Mouse (Mus musculus) kidney, postnatal 36 days (tissue): ENCODE data around the gene Tppp3.

Experiments used
- DNase-seq, 2 experiments: peaks; one replicate each; pipeline ENCODE4 v3.0.0; 2021 to 2022; ENCODE audit warnings: mixed read lengths in 2 of 2

Tppp3 gene

DNA sequence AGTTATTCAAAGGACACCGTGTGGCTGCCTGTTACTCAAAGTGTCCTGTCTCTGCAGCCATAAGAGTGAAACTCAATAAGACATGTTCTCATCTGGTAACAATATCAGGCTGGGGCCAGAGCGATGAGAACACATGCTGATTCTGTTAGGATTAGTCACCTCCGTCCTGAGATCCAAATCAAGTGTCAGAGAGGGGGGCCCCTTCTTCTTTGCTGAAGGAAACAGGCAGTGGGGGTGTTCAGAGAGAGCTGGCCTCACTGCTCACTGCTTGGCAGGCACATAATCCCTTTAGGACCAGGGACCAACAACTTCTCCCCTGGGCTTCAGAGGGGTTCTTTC is 12.7 kb upstream of the Tppp3 start:
- DNase-seq: no peak

DNA sequence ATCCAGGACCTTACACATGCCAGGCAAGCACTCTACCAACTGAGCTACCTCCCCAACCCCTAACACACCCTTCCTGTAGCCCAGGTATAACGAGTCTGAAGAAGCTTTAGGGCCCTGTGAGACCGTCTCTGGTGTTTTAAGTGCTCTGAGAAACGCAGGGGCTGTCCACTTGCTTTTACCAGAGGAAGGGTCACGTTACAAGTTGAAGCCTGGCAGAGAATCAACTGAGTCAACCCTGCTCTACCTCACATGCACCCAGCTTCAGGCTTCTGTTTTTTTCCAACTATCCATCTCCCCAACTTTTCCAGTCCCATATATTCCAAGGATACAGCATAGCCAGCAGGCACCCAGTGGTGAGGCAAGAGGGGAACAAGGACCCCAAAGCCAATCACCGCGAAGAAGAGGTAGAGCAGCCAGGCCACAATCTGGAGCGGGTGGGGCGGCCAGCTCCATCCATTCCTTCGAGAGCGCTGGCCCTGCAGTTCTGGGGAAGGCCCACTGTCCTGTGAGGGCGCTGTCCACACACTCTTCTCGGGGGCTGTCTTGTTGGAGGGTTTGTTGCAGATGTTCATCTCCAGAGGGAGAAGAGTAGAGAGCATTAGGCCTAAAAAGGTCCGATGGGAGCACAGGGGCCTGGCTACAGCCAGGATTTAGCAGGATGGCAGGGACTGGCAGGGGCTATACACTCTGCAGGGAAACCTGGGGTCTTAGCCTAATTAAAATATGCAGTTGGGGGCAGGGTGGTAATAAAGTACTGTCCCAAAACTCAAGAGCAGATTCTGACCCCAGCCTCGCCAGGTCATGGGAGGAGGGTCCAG is 12.1 kb upstream of the Tppp3 start:
- DNase-seq: peak in 1 of 2 experiments; percentile 63

DNA sequence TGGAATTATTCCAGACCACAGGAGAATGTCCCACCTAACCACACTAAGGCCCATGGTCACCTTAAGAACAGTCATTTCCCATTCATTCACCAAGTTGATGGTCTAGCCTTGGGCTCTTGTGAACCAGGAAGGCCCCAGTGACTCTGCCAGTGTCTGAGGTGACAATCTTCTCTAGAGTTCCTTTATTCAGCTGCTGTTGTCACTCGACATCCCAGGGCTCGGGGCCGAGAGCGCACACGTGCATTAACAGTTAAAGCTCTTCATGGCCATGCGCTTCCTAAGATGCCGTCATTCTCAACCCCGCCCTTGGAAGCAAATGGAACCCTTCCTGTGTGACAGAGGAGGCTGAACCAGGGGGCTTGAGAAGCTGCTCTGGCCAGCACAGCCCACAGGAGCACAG is 10.8 kb upstream of the Tppp3 start:
- DNase-seq: no peak

GRCm38 (mm10) chr8:105481453-105481852 is 10.1 kb upstream of the Tppp3 start:
- peak in 1 of 2 experiments; percentile 69 for DNase-seq

- no peak for DNase-seq
Measured at GRCm38 (mm10) chr8:105481013-105481412, 9.7 kb upstream of the Tppp3 start.

GRCm38 (mm10) chr8:105477792-105478191 is 6.5 kb upstream of the Tppp3 start:
- DNase-seq: no peak

DNA sequence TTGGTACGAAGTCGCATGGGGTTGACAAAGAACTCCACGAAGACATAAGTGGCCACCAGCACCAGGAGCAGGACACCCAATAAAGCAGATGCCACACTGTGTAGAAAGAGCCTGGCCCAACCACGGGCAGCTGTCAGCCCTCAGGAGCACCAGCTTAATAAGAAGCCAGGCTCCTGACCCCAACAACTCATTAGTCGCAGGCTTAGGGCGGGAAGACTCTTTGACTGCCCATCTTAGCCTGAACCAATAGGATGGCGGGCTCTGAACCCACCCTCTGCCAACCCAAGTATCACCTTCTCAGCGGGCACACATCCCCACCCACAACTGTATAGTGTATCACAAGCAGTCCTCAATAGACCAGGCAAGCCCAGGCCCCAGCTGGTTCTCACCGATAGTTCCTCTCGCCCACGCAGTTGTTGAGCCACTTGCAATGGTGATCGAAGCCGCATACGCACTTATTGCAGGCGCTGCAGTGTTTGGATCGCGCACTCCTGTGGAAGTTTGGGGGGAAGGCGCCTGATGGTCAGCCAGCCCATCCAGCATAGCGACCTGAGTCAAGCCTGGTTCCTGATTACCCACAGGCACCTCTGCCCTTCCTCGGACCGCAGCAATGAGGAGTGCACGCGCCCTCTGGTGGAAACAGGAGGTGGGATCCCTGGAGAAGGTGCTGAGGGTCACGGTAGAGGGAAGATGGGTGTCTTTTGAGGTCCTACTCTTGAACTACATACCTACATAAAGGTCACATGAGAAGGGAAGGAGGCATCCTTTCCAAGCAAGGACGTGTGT is 5.5 kb upstream of the Tppp3 start:
- DNase-seq: peak; percentile 73 to 83

- no peak for DNase-seq
Measured at GRCm38 (mm10) chr8:105476161-105476560, 4.8 kb upstream of the Tppp3 start.

- no peak for DNase-seq
Measured at GRCm38 (mm10) chr8:105475742-105476141, 4.4 kb upstream of the Tppp3 start.

DNA sequence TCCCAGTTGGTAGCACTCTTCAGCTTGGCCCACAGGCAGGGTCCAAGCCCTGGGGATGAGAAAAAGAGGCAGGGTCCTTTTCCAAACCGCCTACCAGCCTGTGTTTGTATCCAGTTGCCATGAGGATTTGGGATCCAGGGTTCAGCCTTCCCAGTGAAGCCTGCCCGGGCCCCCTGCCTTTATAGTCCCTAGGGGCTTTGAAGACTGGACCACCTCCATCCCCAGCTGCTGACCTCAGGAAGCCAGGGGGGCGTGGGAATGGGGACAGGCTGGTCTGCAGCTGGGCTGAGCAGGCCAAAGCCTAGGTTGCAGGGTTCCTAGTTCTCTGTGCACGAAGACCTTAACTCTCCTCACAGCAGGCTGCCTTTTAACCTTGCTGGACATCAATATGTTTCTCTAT is 3.9 kb upstream of the Tppp3 start:
- no peak for DNase-seq

GRCm38 (mm10) chr8:105474680-105475079 is 3.4 kb upstream of the Tppp3 start:
- no peak for DNase-seq

GRCm38 (mm10) chr8:105473816-105474606 is 2.7 kb upstream of the Tppp3 start:
- peak; percentile 67 to 68 for DNase-seq

- DNase-seq: no peak
Measured at GRCm38 (mm10) chr8:105472983-105473382, 1.7 kb upstream of the Tppp3 start.

DNA sequence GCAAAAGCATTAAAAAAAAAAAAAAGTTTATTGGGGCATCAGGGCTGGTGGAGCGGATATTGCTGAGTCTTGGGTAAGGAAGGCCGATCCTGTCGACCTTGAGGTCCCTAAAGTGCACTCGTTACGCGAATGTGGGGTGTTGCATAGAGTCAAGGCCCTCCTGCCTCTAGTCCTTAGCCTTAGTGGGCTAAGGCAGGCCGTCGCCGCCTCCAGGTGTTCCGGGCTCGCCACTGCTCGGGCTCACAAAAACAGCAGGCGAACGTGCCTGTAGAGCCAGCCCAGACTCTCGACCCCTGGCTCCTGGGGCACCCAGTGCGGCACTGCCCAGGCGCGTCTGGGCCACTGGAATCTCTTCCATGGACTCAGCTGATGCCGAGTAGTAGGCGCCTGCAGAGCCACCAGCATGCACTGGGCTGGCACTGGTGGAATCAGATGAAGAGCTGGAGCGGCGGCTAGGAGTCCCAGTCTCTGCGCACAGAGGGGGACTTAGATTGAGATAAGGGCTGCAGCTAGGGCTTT is 1.1 kb upstream of the Tppp3 start:
- DNase-seq: no peak

DNA sequence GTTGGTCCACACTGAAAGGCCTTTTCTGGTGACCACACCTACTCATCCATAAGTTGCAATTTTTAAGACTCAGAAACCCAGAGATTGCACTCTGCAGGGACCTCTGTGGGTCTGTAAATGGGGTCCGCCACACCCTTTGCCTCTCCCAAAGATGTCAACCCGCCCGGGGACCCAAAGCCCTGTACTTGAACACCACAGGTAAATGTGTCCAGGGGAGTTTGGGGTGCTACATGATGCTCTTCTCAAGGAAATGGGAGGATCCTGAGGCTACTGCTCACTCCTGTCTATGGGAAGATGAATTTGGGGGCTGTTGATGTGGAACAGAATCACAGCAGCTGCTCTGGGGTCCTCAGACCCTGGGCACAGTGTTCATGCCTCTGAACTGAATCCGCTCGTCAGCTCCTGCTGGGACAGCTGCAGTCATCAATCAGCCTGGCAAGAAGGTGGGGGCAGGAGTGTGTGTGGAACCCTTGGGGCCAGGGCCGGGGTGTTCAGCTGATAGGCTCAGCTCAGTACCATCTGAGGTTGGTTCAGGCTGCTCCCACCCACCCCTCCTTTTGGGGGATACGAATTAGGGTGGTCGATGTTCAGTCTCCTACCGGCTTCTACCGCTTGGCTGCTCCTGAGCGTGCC is 529 bp downstream of the Tppp3 start:
- DNase-seq: no peak

- DNase-seq: no peak
Measured at GRCm38 (mm10) chr8:105470262-105470661, 1.1 kb downstream of the Tppp3 start.

DNA sequence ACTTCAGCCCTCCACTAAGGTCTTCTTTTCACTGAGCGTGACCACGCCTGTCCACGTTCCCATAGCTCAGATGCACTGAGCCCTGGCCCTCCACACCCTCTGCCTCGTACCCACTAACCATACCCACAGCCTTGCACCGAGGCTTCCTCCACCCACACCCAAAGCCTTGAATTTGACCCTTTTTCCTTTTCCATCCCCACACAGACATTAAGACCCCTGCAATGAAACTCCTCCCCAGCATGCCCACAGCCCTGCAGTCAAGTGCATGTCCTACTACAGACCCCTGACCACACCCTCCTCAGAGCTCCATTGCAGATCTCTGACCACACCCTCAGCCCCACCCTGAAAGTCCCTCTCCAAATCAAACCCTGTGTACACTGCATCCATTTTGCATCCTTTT is 1.5 kb downstream of the Tppp3 start:
- DNase-seq: no peak

DNA sequence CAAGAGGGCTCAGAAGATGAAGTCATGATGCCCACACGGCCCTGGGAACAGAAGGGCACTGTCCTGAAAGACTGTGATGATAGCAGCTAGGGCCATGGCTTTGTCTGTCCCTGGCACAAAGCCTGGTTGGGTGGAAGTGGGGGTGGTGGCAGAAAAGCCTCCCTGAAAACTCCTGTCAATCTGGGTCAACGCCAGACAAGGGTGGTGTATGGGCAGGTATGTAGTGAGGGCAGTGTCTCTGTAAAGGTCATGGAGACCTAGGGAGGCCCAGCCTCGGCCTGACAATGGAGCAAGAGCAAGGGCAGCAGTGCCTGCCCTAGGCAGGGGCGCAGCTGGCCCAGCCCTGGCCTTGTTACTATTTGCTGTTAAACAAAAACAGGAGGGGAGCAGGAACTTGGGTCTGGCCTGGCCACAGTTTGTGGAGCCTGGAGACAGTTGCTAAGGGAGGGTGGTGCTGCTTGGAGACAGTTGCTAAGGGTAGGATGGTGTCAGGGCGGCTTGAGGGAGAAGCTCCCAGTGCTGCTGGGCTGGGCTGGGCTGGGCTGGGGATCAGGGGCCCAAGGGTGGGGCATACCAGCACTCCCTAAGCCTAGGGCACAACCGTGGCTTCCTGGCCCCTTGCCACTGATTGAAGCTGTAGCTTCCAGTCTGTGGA is 2.2 kb downstream of the Tppp3 start:
- no peak for DNase-seq

DNA sequence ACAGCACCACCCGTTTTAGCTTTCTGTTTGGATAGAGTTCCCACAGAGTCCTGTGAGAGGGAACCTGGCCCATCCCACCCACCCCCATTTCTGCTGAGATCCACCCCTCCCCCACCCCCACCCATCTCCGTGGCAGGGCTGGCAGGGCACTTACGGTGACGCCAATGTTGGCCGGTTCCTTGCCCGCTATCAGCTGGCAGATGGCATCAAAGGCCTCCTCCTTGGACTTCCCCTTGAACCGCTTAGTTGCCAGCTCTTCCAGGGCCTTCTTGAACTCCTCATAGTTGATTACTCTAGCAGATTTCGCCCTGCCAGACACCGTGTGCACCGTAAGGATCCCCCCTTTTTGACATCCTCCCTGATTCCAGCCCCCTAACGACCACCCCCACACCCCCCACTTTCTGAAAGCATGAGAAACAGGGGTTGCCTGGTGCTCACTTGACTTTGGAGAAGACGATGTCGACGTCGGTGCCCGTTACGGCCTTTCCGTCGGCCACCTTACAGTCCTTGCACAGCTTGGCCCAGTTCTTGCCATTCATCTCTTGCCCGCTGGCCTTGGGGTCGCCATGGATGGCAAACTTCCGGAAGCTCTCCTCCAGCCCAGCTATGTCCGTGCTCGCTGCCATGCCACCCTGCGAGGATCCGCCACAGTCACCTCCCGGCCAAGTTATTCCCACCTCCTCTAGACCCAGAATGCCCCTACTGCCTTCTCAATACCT is 3.2 kb downstream of the Tppp3 start:
- DNase-seq: no peak

GRCm38 (mm10) chr8:105467396-105467985 is 3.8 kb downstream of the Tppp3 start:
- DNase-seq: no peak

GRCm38 (mm10) chr8:105466700-105467291 is 4.5 kb downstream of the Tppp3 start:
- no peak for DNase-seq
